Mouse (Mus musculus): ENCODE measurements around the gene Rufy1. TPM values are rescaled to one million over a fixed set of nuclear protein-coding genes. Genes with fewer than 3 reads are reported as not detected.

The Rufy1 gene
- total RNA-seq, 2 experiments from 2014 or later: 29.2 to 30.3 TPM

DNA sequence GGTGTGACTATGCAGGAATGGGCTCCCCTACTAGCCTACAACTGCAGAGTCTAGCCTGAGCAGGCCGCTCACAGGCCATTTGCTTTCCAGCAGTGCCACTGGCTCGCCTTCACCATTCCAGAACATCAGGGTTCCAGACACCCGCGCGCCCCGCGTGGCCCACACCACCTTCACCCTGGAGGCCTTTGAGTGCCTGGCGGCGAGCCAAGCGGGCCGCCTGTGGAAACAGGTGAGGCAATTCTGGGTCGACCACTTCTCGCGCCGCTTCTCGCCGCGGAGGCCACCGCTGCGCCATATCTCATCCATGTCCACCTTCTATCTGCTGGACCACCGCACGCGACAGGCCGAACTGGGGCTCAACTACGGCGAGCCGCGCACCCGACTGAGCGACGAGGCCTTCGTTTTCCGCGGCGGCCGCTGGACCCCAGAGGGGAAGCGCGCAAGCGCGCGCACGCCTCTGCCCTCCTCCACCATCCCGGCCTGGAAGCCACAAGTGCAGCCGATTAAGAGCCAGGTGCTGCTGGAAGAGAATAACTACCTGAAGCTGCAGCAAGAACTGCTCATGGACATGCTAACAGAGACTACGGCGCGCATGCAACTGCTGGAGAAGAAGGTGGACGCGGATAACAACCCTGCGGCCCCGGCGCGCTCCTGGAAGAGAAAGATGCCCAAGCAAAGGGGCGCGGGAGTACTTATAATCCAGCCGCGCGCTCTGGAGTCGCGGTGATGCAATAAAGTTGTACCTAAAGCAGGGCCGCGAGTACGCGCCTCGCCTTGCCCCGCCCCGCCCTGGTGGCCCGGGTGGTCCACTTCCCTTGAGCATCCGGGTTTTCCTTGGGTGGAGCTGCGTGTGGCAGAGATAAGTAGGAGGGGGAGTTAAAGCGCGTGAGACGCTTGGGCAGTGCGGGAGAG, 71.7 kb downstream of the Rufy1 start:
- DNase-seq (ENCODE audit: low spot score in 2 of 2): peak; percentile 50 to 71

DNA sequence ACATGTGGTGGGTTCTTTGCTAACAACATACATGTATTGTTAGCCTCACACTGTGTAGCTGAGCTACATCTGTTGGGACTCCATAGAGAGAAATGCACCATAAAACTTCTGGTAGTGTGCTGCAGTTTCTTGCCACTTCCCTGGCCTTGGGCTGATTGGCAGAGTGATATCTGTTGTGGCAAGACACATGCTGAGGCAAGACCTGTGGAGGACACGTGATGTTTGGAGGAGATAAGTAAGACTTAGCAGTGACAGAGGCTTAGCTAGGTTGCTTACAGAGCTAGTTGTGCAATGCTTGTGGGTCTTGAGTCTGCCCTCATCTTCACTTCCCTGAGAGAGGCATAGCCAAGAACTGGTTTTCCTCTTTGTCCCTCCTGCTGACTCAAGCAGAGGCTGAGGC, 75.5 kb downstream of the Rufy1 start:
- DNase-seq (ENCODE audit: low spot score in 2 of 2): no peak

DNA sequence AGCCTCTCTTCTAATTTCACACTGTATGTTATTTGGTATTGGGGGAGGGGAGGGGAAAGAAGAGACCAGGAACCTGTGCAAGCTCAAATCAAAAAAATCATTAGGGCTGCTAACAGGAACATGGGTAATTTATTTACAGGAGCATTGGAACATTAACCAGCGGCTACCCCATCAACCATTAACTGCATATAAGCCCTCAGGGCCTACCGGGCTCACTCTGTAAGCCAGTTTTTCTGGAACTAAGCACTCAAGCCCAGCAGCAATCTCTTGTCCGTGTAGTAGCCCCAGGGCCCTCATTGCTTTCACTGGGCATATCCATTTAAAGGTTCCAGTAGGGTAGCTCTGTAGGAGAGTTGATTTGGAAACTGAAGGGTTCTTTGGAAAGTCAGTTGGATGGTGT, 76.1 kb downstream of the Rufy1 start:
- DNase-seq (ENCODE audit: low spot score in 2 of 2): no peak

DNA sequence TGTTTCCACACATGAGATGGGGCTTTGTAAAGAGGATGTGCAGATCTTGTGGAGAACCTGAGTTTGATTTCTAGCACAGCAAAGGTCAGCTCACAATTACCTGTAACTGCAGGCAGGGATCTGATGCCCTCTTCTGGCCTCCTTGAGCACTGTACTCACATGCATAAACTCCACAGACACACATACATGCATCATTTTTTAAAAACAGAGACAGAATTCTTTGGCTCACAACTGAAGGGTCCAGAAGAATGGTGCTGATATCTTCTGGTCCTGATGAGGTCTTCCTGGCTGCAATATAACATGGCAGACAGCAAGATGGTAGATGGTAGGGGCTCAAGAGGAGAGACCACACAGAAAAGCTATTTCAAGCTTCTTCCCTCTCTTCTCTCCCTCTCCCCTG, 76.8 kb downstream of the Rufy1 start, which contains the start of gene Cby3:
Gene Cby3, plus strand, starts transcription at position 301 of the 400 bp plus-strand sequence.
- DNase-seq (ENCODE audit: low spot score in 2 of 2): no peak

DNA sequence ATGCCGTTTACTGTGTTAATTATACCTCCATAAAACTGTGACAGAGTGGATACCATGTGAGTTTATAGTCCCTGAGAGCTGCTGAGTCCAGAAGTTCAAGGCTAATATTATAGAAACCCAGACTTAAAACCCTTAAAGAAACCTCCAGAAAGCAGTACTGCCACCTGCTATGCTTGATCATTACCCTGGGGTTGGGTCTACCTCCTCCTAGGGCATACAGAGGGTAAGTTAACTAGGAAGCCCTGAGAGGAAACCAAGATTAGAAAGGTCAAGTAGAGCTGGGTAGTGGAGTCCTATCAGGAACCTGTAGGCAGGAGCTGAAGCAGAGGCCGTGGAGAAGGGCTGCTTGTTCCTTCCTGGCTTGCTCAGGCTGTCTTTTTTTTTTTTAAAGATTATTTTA, 78.7 kb downstream of the Rufy1 start:
- DNase-seq (ENCODE audit: low spot score in 2 of 2): no peak

DNA sequence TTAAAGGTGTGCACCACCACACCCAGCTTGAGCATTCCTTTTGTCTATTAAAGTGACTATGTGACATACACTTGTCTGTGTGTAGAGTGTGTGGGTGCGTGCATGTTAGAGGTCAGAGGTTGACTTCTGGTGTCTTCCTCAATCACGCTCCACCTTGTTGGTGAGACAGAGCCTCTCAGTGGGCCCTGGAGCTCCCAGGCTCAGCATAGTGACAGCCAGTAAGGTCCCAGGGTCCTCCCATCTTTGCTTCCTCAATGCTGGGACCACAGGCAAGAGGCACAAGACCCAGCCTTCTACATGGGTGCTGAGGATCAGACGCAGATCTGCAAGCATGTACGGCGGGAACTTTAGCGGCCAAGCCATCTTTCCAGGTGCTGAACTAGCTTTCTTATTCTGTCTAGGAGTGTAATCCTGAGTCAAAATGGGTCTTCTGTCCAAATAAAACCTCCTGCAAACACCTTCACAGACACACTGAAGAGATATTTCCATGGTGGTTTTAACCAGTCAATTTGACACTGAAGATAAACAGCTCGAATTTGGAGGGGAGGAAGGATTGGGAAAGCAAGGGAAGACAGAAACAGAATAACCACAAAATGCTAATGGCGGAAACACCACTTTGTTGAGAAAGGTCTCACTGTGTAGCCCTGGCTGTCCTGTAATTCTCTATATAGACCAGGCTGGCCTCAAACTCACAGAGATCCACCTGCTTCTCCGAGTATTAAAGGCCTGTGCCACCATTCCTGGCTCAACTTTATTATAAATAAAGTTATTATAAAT, 84.5 kb downstream of the Rufy1 start:
- no peak for DNase-seq (ENCODE audit: low spot score in 2 of 2)

DNA sequence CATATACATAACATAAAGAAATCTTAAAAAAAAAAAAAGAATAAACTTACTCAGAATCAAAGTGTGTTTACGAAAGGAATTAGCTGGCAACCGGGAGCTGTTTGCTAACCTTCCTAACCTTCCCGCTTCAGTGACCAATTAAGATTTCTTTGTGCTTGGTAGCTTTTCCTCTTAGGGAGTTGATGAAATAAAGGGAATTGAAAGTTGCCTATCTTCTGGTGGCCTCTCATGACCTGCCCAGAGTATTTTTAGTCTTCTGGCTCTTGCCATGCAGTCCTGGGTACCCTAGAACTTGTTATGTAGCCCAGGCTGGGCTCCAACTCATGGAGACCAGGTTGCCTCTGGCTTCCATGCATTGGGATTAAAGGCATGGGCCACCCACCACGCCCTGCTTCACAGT, 85.4 kb downstream of the Rufy1 start:
- DNase-seq (ENCODE audit: low spot score in 2 of 2): no peak

Small RNA genes lying within 50 kb of the gene (microRNA-seq; reads per million reads assigned to microRNA genes)
- 0 reads per million in 2 experiments for gene Mir804

Other genes starting within 250 kb of the Rufy1 start
- gene Sqstm1, start 220.3 kb downstream of the Rufy1 start, total RNA-seq (2021): 100 to 1,000 TPM; 492 to 540 TPM
- gene Mgat4b, start 220.2 kb downstream of the Rufy1 start, total RNA-seq (2021): 10 to 100 TPM; 65.8 to 72.0 TPM
- gene Ltc4s, start 192.5 kb downstream of the Rufy1 start, total RNA-seq (2021): 1 to 10 TPM; 6.1 to 7.0 TPM
- 10 to 100 TPM; 10.3 to 10.7 TPM for gene Maml1, start 138.8 kb downstream of the Rufy1 start, total RNA-seq (2021)
- gene Canx, start 105.5 kb downstream of the Rufy1 start, total RNA-seq (2021): 100 to 1,000 TPM; 398 to 431 TPM
- under 1 TPM in 1 of 2 experiments, not detected in 1; 0.93 TPM for gene Cby3, start 76.7 kb downstream of the Rufy1 start, total RNA-seq (2021)
- gene Hnrnph1, start 54.1 kb downstream of the Rufy1 start, total RNA-seq (2021): 100 to 1,000 TPM; 257 to 271 TPM
- 10 to 100 TPM in 1 of 2 experiments, 1 to 10 TPM in 1; 9.9 to 12.1 TPM for gene Adamts2, start 171.0 kb upstream of the Rufy1 start, total RNA-seq (2021)